Mouse (Mus musculus) erythroblast, embryonic 14.5 days (primary cell): ENCODE results near the gene Abca3. TPM values are rescaled to one million over a fixed set of nuclear protein-coding genes. Genes with fewer than 3 reads are reported as not detected.

ENCODE experiments used
- H3K27me3 ChIP-seq: 2 replicates; pipeline ENCODE4 v1.6.1; 2012; ENCODE audit warnings: inconsistent platforms; ENCODE audit not compliant: control insufficient read depth
- H3K36me3 ChIP-seq: 2 replicates; pipeline ENCODE4 v1.6.1; 2012; ENCODE audit warnings: mild to moderate bottlenecking, inconsistent platforms; ENCODE audit not compliant: control insufficient read depth
- H3K4me1 ChIP-seq: 2 replicates; pipeline ENCODE4 v1.6.1; 2012; ENCODE audit warnings: inconsistent platforms; ENCODE audit not compliant: control insufficient read depth
- H3K4me3 ChIP-seq: replicated peaks from 2 replicates; pipeline ENCODE3; 2012; ENCODE audit warnings: moderate library complexity, mild to moderate bottlenecking, inconsistent platforms
- H3K9me3 ChIP-seq: 2 replicates; pipeline ENCODE4 v1.6.1; 2012; ENCODE audit warnings: low read length, inconsistent platforms, mixed read lengths; ENCODE audit not compliant: control insufficient read depth
- GATA1 ChIP-seq: IDR thresholded peaks from 2 replicates; pipeline ENCODE4 v1.6.1; 2012; ENCODE audit warnings: low read length, inconsistent platforms, mixed read lengths
- TAL1 ChIP-seq: IDR thresholded peaks from 3 replicates; pipeline ENCODE4 v1.6.1; 2012; ENCODE audit warnings: low read length, inconsistent platforms, mixed read lengths
- polyA plus RNA-seq: library from polyadenylated mRNA; stranded (reverse); fragments of >175 nt; gene quantifications from 2 replicates; pipeline ENCODE4 v1.2.3, GENCODE M21; 2012

Gene Abca3
- polyA plus RNA-seq, 1 experiment = 1.7 TPM

DNA sequence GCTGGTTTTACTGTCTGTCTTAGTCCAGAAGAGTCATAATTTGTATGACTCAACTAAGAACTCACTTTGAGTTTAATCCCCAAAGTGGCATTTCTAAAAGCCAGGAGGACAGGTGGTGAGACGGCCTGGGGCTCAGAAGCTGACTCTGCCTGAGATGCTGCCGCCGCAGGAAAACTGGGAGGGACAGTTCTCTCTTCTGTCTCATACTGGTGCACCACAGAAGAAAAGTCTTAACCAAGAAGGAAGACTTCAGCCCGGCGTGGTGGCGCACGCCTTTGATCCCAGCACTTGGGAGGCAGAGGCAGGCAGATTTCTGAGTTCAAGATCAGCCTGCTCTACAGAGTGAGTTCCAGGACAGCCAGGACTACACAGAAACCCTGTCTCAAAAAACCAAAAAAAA, 74.2 kb downstream of the Abca3 start:
- H3K4me1 ChIP-seq = peaks cover 42% of the 10 kb centered on the region
- H3K36me3 ChIP-seq = peaks cover 72% of the 10 kb centered on the region
- peak overlapping the region; percentile 77 for H3K4me3 ChIP-seq
- no peaks in the 10 kb centered on the region for H3K9me3 ChIP-seq
- H3K27me3 ChIP-seq = no peaks in the 10 kb centered on the region
- no peak for TF ChIP-seq TAL1
- TF ChIP-seq GATA1 = no peak

DNA sequence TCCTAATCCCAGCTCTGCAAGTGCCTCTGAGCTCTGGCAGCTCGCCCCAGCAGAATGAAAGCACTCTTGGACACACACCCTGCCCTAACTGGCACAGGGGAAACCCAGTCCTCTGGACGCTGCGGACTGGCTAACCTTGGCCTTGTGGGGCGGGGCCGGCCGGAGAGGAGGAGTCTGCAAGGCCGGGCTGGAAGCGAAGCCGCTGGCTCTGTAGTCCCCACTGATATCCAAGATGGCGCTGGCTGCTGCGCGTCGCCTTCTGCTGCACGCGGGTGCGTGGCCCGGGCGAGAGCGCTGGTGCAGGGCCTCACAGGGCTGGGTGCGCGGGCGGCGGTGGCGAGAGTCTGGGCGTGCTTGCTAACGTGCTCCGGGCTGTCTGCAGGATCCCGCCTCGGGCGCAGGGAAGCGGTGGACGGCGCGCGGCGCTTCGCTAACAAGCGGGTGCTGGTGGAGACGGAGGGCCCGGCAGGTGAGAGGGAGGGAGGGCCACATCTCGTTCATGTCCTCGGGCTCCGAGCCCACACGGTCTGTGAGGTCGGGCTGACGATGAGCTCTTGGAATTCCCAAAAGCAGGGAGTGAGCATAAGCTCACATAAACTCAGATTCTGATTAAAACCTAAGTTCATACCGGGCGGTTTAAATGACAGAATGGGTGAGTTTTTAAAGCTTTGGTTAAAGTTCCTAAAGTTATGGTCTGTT, 74.9 kb downstream of the Abca3 start, which contains the start of gene Eci1:
Gene Eci1 (plus strand): TSS at position 171 of the 699 bp plus-strand sequence.
- Histone ChIP-seq H3K4me3 (peak within 1 kb of the TSS; percentile 77), H3K36me3 (peaks cover 67% of the 10 kb centered on the region), H3K27me3 (no peaks in the 10 kb centered on the region), H3K9me3 (no peaks in the 10 kb centered on the region), H3K4me1 (peaks cover 48% of the 10 kb centered on the region)
- no peak for TF ChIP-seq TAL1
- no peak for TF ChIP-seq GATA1

DNA sequence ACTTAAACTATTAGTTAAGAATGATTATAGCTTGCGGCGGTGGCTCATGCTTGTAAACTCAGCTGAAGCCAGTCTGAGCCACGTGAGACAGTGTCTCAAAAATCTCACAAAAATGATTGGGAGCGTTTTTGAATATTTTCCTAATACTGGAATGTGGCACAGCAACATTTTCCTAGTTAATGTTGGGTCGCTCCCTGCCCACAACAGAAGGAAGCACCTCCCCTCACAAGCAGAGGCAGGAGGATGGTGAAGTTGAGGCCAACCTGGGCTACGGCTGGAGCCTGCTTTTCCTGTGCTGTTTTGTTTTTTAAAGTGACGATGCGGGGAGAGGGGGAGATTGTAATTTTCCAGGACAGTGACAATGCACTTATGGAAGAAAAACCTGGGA, 75.4 kb downstream of the Abca3 start:
- Histone ChIP-seq H3K36me3 (peaks cover 66% of the 10 kb centered on the region), H3K9me3 (no peaks in the 10 kb centered on the region)

GRCm38 (mm10) chr17:24429201-24429983, 77.6 kb downstream of the Abca3 start:
- Histone ChIP-seq H3K27me3 (no peaks in the 10 kb centered on the region), H3K4me1 (peaks cover 59% of the 10 kb centered on the region), H3K9me3 (no peaks in the 10 kb centered on the region), H3K4me3 (no peak overlapping the region), H3K36me3 (peaks cover 63% of the 10 kb centered on the region)
- TF ChIP-seq GATA1 (no peak), TAL1 (no peak)

More for the DNA sequence above, 75.4 kb downstream of the Abca3 start:
- Histone ChIP-seq H3K4me1 (peaks cover 53% of the 10 kb centered on the region), H3K27me3 (no peaks in the 10 kb centered on the region), H3K4me3 (peak overlapping the region; percentile 77)
- TF ChIP-seq GATA1 (no peak), TAL1 (no peak)

GRCm38 (mm10) chr17:24437016-24437415, 85.3 kb downstream of the Abca3 start:
- no peaks in the 10 kb centered on the region for H3K9me3 ChIP-seq
- TF ChIP-seq GATA1 (no peak), TAL1 (no peak)
- no peaks in the 10 kb centered on the region for H3K27me3 ChIP-seq
- H3K4me3 ChIP-seq = no peak overlapping the region
- H3K36me3 ChIP-seq = peaks cover 94% of the 10 kb centered on the region
- H3K4me1 ChIP-seq = peaks cover 7% of the 10 kb centered on the region

- peaks cover 99% of the 10 kb centered on the region for H3K36me3 ChIP-seq
- H3K27me3 ChIP-seq = no peaks in the 10 kb centered on the region
- no peaks in the 10 kb centered on the region; the same call in 1 of the 2 replicates for H3K4me1 ChIP-seq
- no peak for TF ChIP-seq TAL1
- no peak for TF ChIP-seq GATA1
- H3K9me3 ChIP-seq = no peaks in the 10 kb centered on the region
- no peak overlapping the region for H3K4me3 ChIP-seq
These were observed 88.6 kb downstream of the Abca3 start for GRCm38 (mm10) chr17:24440377-24440776.

DNA sequence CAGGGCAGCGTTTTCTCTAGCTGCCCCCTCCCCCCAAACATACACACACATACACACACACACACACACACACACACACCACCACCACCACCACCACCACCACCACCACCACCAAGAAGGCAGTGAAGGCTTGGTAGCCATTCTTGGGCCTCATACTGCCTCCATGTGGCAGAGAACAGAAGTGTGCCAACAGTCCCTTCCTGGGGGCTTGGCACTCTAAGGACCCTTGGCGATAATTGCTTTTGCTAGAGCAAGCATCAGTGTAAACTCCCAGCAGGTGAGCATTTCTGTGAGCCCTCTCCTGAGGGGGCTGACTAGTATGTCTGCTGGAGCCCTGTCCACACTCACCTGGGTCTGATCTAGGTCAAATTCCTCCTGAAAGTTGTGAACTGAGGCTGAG, 89.4 kb downstream of the Abca3 start:
- Histone ChIP-seq H3K4me3 (no peak overlapping the region), H3K36me3 (peaks cover 99% of the 10 kb centered on the region), H3K9me3 (no peaks in the 10 kb centered on the region), H3K27me3 (no peaks in the 10 kb centered on the region), H3K4me1 (no peaks in the 10 kb centered on the region; the same call in 1 of the 2 replicates)
- no peak for TF ChIP-seq TAL1
- TF ChIP-seq GATA1 = no peak

- no peak for TF ChIP-seq GATA1
- no peak for TF ChIP-seq TAL1
- no peaks in the 10 kb centered on the region for H3K9me3 ChIP-seq
- no peak overlapping the region for H3K4me3 ChIP-seq
- no peaks in the 10 kb centered on the region; the same call in 1 of the 2 replicates for H3K27me3 ChIP-seq
- no peaks in the 10 kb centered on the region; the same call in 1 of the 2 replicates for H3K4me1 ChIP-seq
- peaks cover 100% of the 10 kb centered on the region for H3K36me3 ChIP-seq
These were observed 90.4 kb downstream of the Abca3 start for GRCm38 (mm10) chr17:24442107-24442506.

- TF ChIP-seq TAL1 (no peak), GATA1 (no peak)
- H3K4me1 ChIP-seq = no peaks in the 10 kb centered on the region; the same call in 1 of the 2 replicates
- H3K9me3 ChIP-seq = no peaks in the 10 kb centered on the region
- H3K27me3 ChIP-seq = no peaks in the 10 kb centered on the region; the same call in 1 of the 2 replicates
- H3K36me3 ChIP-seq = peaks cover 100% of the 10 kb centered on the region
- H3K4me3 ChIP-seq = no peak within 1 kb of the TSS
These were observed 90.9 kb downstream of the Abca3 start, which contains the start of gene Dnase1l2 for GRCm38 (mm10) chr17:24442632-24443155. Gene Dnase1l2, minus strand, starts transcription at chr17:24443105.
